Mouse (Mus musculus) spleen, adult 10 weeks (tissue): ENCODE results near the gene Ralgps2. TPM values are rescaled to one million over a fixed set of nuclear protein-coding genes. Genes with fewer than 3 reads are reported as not detected.

Experiments
- polyA plus RNA-seq: library from polyadenylated mRNA; stranded (reverse); fragments of 350-450 nt; fragmentation: Illumina TruSeq; extraction: RNeasy Lipid Tissue Mini Kit (QIAGEN cat#74804); gene quantifications from one replicate; pipeline ENCODE4 v1.2.3, GENCODE M21; 2015; ENCODE audit warnings: low replicate concordance; ENCODE audit not compliant: insufficient read depth

Ralgps2 gene
- polyA plus RNA-seq: 240 TPM

GRCm38 (mm10) chr1:156939251-156940141 is at the start of gene Ralgps2:
Gene Ralgps2, minus strand, starts transcription at chr1:156939626.

GRCm38 (mm10) chr1:156838177-156838576 is 101.2 kb downstream of the Ralgps2 start, which contains the start of gene Angptl1:
Gene Angptl1, plus strand, starts transcription at chr1:156838562.

Other genes with a start within 250 kb of the Ralgps2 start
- 37.2 TPM for gene Fam20b, start 220.5 kb downstream of the Ralgps2 start, polyA plus RNA-seq
- not detected for gene Angptl1, start 101.1 kb downstream of the Ralgps2 start, polyA plus RNA-seq
- not detected for gene Tex35, start 169.1 kb upstream of the Ralgps2 start, polyA plus RNA-seq